Mouse (Mus musculus) heart, adult 2 months (tissue): ENCODE results near the gene Fyn.

Experiments used
- CTCF ChIP-seq: fragments of 200-600 bp; IDR thresholded peaks from 2 replicates; pipeline ENCODE4 v1.8.1; 2022; ENCODE audit warnings: antibody characterized with exemption, mild to moderate bottlenecking, moderate library complexity
- EP300 ChIP-seq: fragments of 200-500 bp; IDR thresholded peaks from 2 replicates; pipeline ENCODE4 v1.6.1; 2011; ENCODE audit warnings: low read depth, low read length, control low read depth; ENCODE audit not compliant: insufficient read depth

DNA sequence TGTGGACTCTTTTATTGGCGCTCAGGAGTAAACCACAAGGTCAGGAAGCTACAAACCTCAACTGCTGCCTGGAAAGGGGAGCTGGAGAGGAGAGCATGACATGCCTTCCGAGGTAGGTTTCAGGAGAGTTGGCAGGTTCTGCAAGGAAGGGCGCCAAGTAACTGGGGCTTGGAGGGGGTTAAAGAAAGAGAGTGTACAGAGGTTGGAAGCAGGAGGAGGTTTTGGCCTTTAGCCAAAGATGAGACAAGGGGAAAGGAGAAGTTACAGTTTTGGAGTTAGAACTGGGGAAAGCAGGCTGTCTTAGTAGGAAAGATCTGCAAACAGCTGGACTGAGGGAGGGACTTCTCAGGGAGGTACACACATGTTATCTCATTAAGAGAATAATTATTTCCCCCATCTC is 227.2 kb downstream of the Fyn start:
- no peak for TF ChIP-seq CTCF
- no peak for TF ChIP-seq EP300
